Mouse (Mus musculus): Measurements from ENCODE around the gene Atf1. TPM values are rescaled to one million over a fixed set of nuclear protein-coding genes. Genes with fewer than 3 reads are reported as not detected.
A peak's percentile ranks its signal among the peaks of the same experiment; 100 is the strongest.

Gene Atf1
- polyA plus RNA-seq, 1 experiment from 2014 or later = 36.3 TPM

- Histone ChIP-seq H3K27me3 (ENCODE audit: control insufficient read depth, insufficient read depth, low read length) (no peaks in the 10 kb centered on the region), H3K4me1 (ENCODE audit: control insufficient read depth, insufficient read depth, low read length) (no peaks in the 10 kb centered on the region), H3K27ac (replicated peaks; ENCODE audit: low read depth, low read length) (no peak overlapping the region), H3K9me3 (replicated peaks; ENCODE audit: control insufficient read depth, low read length) (no peaks in the 10 kb centered on the region), H3K4me2 (ENCODE audit: low read depth, low read length) (no peak overlapping the region), H3K9ac (replicated peaks; ENCODE audit: low read length) (no peak overlapping the region), H3K4me3 (ENCODE audit: low read depth, low read length) (no peak overlapping the region), H3K36me3 (replicated peaks; ENCODE audit: control insufficient read depth, insufficient read depth, low read depth, low read length) (no peaks in the 10 kb centered on the region)
- 94% methylated on average over 3 of the region's 3 CpGs for WGBS
- no peak for ATAC-seq (replicated peaks; ENCODE audit: insufficient number of reproducible peaks, low FRiP score, low TSS enrichment, low read depth)
- no peak for DNase-seq (ENCODE audit: low spot score)
Measured at GRCm38 (mm10) chr15:100218018-100218417, 9.6 kb upstream of the Atf1 start.

GRCm38 (mm10) chr15:100219396-100219795 lies 8.2 kb upstream of the Atf1 start:
- no peak overlapping the region for H3K4me2 ChIP-seq (ENCODE audit: low read depth, low read length)
- no peaks in the 10 kb centered on the region for H3K36me3 ChIP-seq (replicated peaks; ENCODE audit: control insufficient read depth, insufficient read depth, low read depth, low read length)
- 74% methylated on average over 1 of the region's 1 CpGs for WGBS
- no peaks in the 10 kb centered on the region for H3K4me1 ChIP-seq (ENCODE audit: control insufficient read depth, insufficient read depth, low read length)
- H3K9ac ChIP-seq (replicated peaks; ENCODE audit: low read length) = no peak overlapping the region
- DNase-seq (ENCODE audit: low spot score) (peak; percentile 25), ATAC-seq (replicated peaks; ENCODE audit: insufficient number of reproducible peaks, low FRiP score, low TSS enrichment, low read depth) (no peak)
- no peaks in the 10 kb centered on the region for H3K27me3 ChIP-seq (ENCODE audit: control insufficient read depth, insufficient read depth, low read length)
- H3K9me3 ChIP-seq (replicated peaks; ENCODE audit: control insufficient read depth, low read length) = no peaks in the 10 kb centered on the region
- H3K4me3 ChIP-seq (ENCODE audit: low read depth, low read length) = no peak overlapping the region
- no peak overlapping the region for H3K27ac ChIP-seq (replicated peaks; ENCODE audit: low read depth, low read length)

GRCm38 (mm10) chr15:100220916-100221315 lies 6.7 kb upstream of the Atf1 start:
- 90% methylated on average over 7 of the region's 7 CpGs for WGBS
- no peaks in the 10 kb centered on the region for H3K27me3 ChIP-seq (ENCODE audit: control insufficient read depth, insufficient read depth, low read length)

GRCm38 (mm10) chr15:100225381-100225780 lies 2.2 kb upstream of the Atf1 start:
- Histone ChIP-seq H3K4me1 (ENCODE audit: control insufficient read depth, insufficient read depth, low read length) (no peaks in the 10 kb centered on the region), H3K9ac (replicated peaks; ENCODE audit: low read length) (no peak overlapping the region), H3K9me3 (replicated peaks; ENCODE audit: control insufficient read depth, low read length) (no peaks in the 10 kb centered on the region), H3K27me3 (ENCODE audit: control insufficient read depth, insufficient read depth, low read length) (no peaks in the 10 kb centered on the region), H3K4me3 (ENCODE audit: low read depth, low read length) (no peak overlapping the region), H3K27ac (replicated peaks; ENCODE audit: low read depth, low read length) (no peak overlapping the region), H3K36me3 (replicated peaks; ENCODE audit: control insufficient read depth, insufficient read depth, low read depth, low read length) (no peaks in the 10 kb centered on the region), H3K4me2 (ENCODE audit: low read depth, low read length) (no peak overlapping the region)
- DNase-seq (ENCODE audit: low spot score) (no peak), ATAC-seq (replicated peaks; ENCODE audit: insufficient number of reproducible peaks, low FRiP score, low TSS enrichment, low read depth) (no peak)
- WGBS = 96% methylated on average over 4 of the region's 4 CpGs

More at GRCm38 (mm10) chr15:100220916-100221315, 6.7 kb upstream of the Atf1 start:
- DNase-seq (ENCODE audit: low spot score) (no peak), ATAC-seq (replicated peaks; ENCODE audit: insufficient number of reproducible peaks, low FRiP score, low TSS enrichment, low read depth) (no peak)
- Histone ChIP-seq H3K36me3 (replicated peaks; ENCODE audit: control insufficient read depth, insufficient read depth, low read depth, low read length) (no peaks in the 10 kb centered on the region), H3K4me3 (ENCODE audit: low read depth, low read length) (no peak overlapping the region), H3K27ac (replicated peaks; ENCODE audit: low read depth, low read length) (no peak overlapping the region), H3K4me1 (ENCODE audit: control insufficient read depth, insufficient read depth, low read length) (no peaks in the 10 kb centered on the region), H3K4me2 (ENCODE audit: low read depth, low read length) (no peak overlapping the region), H3K9ac (replicated peaks; ENCODE audit: low read length) (no peak overlapping the region), H3K9me3 (replicated peaks; ENCODE audit: control insufficient read depth, low read length) (no peaks in the 10 kb centered on the region)

GRCm38 (mm10) chr15:100225891-100226290 lies 1.7 kb upstream of the Atf1 start:
- ATAC-seq (replicated peaks; ENCODE audit: insufficient number of reproducible peaks, low FRiP score, low TSS enrichment, low read depth) (no peak), DNase-seq (ENCODE audit: low spot score) (no peak)
- Histone ChIP-seq H3K4me2 (ENCODE audit: low read depth, low read length) (no peak overlapping the region), H3K9me3 (replicated peaks; ENCODE audit: control insufficient read depth, low read length) (no peaks in the 10 kb centered on the region), H3K9ac (replicated peaks; ENCODE audit: low read length) (no peak overlapping the region), H3K27ac (replicated peaks; ENCODE audit: low read depth, low read length) (no peak overlapping the region), H3K36me3 (replicated peaks; ENCODE audit: control insufficient read depth, insufficient read depth, low read depth, low read length) (no peaks in the 10 kb centered on the region), H3K27me3 (ENCODE audit: control insufficient read depth, insufficient read depth, low read length) (no peaks in the 10 kb centered on the region), H3K4me1 (ENCODE audit: control insufficient read depth, insufficient read depth, low read length) (no peaks in the 10 kb centered on the region), H3K4me3 (ENCODE audit: low read depth, low read length) (no peak overlapping the region)
- 93% methylated on average over 1 of the region's 1 CpGs for WGBS

- peak overlapping the region; percentile 48 for H3K4me2 ChIP-seq (ENCODE audit: low read depth, low read length)
- WGBS = 8% methylated on average over 15 of the region's 17 CpGs
- peak; percentile 2 for DNase-seq (ENCODE audit: low spot score)
Measured at GRCm38 (mm10) chr15:100227031-100227662, 472 bp upstream of the Atf1 start.

GRCm38 (mm10) chr15:100228535-100229336 lies 1.1 kb downstream of the Atf1 start:
- ATAC-seq (replicated peaks; ENCODE audit: insufficient number of reproducible peaks, low FRiP score, low TSS enrichment, low read depth) (no peak), DNase-seq (ENCODE audit: low spot score) (no peak)
- no peaks in the 10 kb centered on the region for H3K9me3 ChIP-seq (replicated peaks; ENCODE audit: control insufficient read depth, low read length)

More at GRCm38 (mm10) chr15:100227031-100227662, 472 bp upstream of the Atf1 start:
- ATAC-seq (replicated peaks; ENCODE audit: insufficient number of reproducible peaks, low FRiP score, low TSS enrichment, low read depth) = 0 out of 2 replicates have a peak, but pooled peaks have one; percentile 67
- Histone ChIP-seq H3K27ac (replicated peaks; ENCODE audit: low read depth, low read length) (peak overlapping the region; percentile 100), H3K9me3 (replicated peaks; ENCODE audit: control insufficient read depth, low read length) (no peaks in the 10 kb centered on the region), H3K9ac (replicated peaks; ENCODE audit: low read length) (peak overlapping the region; percentile 99), H3K4me1 (ENCODE audit: control insufficient read depth, insufficient read depth, low read length) (no peaks in the 10 kb centered on the region), H3K27me3 (ENCODE audit: control insufficient read depth, insufficient read depth, low read length) (no peaks in the 10 kb centered on the region), H3K4me3 (ENCODE audit: low read depth, low read length) (peak overlapping the region; percentile 86), H3K36me3 (replicated peaks; ENCODE audit: control insufficient read depth, insufficient read depth, low read depth, low read length) (no peaks in the 10 kb centered on the region)

GRCm38 (mm10) chr15:100230655-100231054 lies 3.0 kb downstream of the Atf1 start:
- Histone ChIP-seq H3K4me1 (ENCODE audit: control insufficient read depth, insufficient read depth, low read length) (no peaks in the 10 kb centered on the region), H3K27ac (replicated peaks; ENCODE audit: low read depth, low read length) (no peak overlapping the region), H3K9ac (replicated peaks; ENCODE audit: low read length) (no peak overlapping the region), H3K36me3 (replicated peaks; ENCODE audit: control insufficient read depth, insufficient read depth, low read depth, low read length) (no peaks in the 10 kb centered on the region; the same call in none of the 2 replicates), H3K9me3 (replicated peaks; ENCODE audit: control insufficient read depth, low read length) (no peaks in the 10 kb centered on the region), H3K4me2 (ENCODE audit: low read depth, low read length) (no peak overlapping the region), H3K27me3 (ENCODE audit: control insufficient read depth, insufficient read depth, low read length) (no peaks in the 10 kb centered on the region), H3K4me3 (ENCODE audit: low read depth, low read length) (no peak overlapping the region)
- ATAC-seq (replicated peaks; ENCODE audit: insufficient number of reproducible peaks, low FRiP score, low TSS enrichment, low read depth) (no peak), DNase-seq (ENCODE audit: low spot score) (no peak)
- WGBS = 69% methylated on average over 1 of the region's 1 CpGs

More at GRCm38 (mm10) chr15:100228535-100229336, 1.1 kb downstream of the Atf1 start:
- Histone ChIP-seq H3K4me3 (ENCODE audit: low read depth, low read length) (peak overlapping the region; percentile 86), H3K4me1 (ENCODE audit: control insufficient read depth, insufficient read depth, low read length) (no peaks in the 10 kb centered on the region), H3K27ac (replicated peaks; ENCODE audit: low read depth, low read length) (peak overlapping the region; percentile 100), H3K9ac (replicated peaks; ENCODE audit: low read length) (peak overlapping the region; percentile 99), H3K27me3 (ENCODE audit: control insufficient read depth, insufficient read depth, low read length) (no peaks in the 10 kb centered on the region), H3K36me3 (replicated peaks; ENCODE audit: control insufficient read depth, insufficient read depth, low read depth, low read length) (no peaks in the 10 kb centered on the region; the same call in none of the 2 replicates), H3K4me2 (ENCODE audit: low read depth, low read length) (peak overlapping the region; percentile 48)
- 17% methylated on average over 16 of the region's 16 CpGs for WGBS
